Mouse (Mus musculus) neural tube, embryonic 13.5 days (tissue): ENCODE measurements around the gene Ripor1. TPM values are rescaled to one million over a fixed set of nuclear protein-coding genes. Genes with fewer than 3 reads are reported as not detected.
A peak's percentile ranks its signal among the peaks of the same experiment; 100 is the strongest.
"Not testable (repeated sequence)": the region's sequence is repeated elsewhere in the genome, so short reads cannot be mapped to it uniquely, and the experiment has no call there.

ENCODE experiments used
- ATAC-seq: fragments of 200-750 bp; cut with Nextera tagmentation; 2 replicates; pipeline ENCODE4 v1.8.0; 2017; ENCODE audit warnings: low read depth, mild to moderate bottlenecking, moderate TSS enrichment, moderate library complexity
- H3K27ac ChIP-seq: fragments of 300-500 bp; sonication (generic); replicated peaks from 2 replicates; pipeline ENCODE4 v1.5.1; 2015; ENCODE audit warnings: moderate library complexity, mild to moderate bottlenecking, inconsistent platforms
- H3K27me3 ChIP-seq: fragments of 300-500 bp; sonication (generic); 2 replicates; pipeline ENCODE4 v1.6.1; 2015; ENCODE audit warnings: mild to moderate bottlenecking, inconsistent platforms
- H3K36me3 ChIP-seq: fragments of 300-500 bp; sonication (generic); 2 replicates; pipeline ENCODE4 v1.6.1; 2015; ENCODE audit warnings: mild to moderate bottlenecking, inconsistent platforms
- H3K4me1 ChIP-seq: fragments of 300-500 bp; sonication (generic); replicated peaks from 2 replicates; pipeline ENCODE4 v1.6.1; 2015; ENCODE audit warnings: inconsistent platforms
- H3K4me2 ChIP-seq: fragments of 300-500 bp; sonication (generic); 2 replicates; pipeline ENCODE4 v1.6.1; 2015; ENCODE audit warnings: inconsistent platforms, mild to moderate bottlenecking, moderate library complexity
- H3K4me3 ChIP-seq: fragments of 300-500 bp; sonication (generic); 2 replicates; pipeline ENCODE4 v1.5.1; 2015; ENCODE audit warnings: mild to moderate bottlenecking, inconsistent platforms
- H3K9ac ChIP-seq: fragments of 300-500 bp; sonication (generic); 2 replicates; pipeline ENCODE4 v1.6.1; 2015; ENCODE audit warnings: moderate library complexity, mild to moderate bottlenecking, inconsistent platforms
- H3K9me3 ChIP-seq: fragments of 300-500 bp; sonication (generic); 2 replicates; pipeline ENCODE4 v1.6.1; 2016; ENCODE audit warnings: inconsistent platforms
- WGBS: fragments of 180-500 bp; shearing (Covaris S2); methylation state at CpG from one replicate; pipeline ENCODE4 v1.1.7; 2015; 5-methylcytosine and 5-hydroxymethylcytosine counted together
- polyA plus RNA-seq: library from polyadenylated mRNA; unstranded; fragments of >200 nt; fragmentation: Nextera tagmentation; extraction: Ambion mirVana; gene quantifications from 2 replicates; pipeline ENCODE4 v1.2.1, GENCODE M21; 2015

The Ripor1 gene
- 30.5 and 35.9 TPM in 2 replicates for polyA plus RNA-seq

DNA sequence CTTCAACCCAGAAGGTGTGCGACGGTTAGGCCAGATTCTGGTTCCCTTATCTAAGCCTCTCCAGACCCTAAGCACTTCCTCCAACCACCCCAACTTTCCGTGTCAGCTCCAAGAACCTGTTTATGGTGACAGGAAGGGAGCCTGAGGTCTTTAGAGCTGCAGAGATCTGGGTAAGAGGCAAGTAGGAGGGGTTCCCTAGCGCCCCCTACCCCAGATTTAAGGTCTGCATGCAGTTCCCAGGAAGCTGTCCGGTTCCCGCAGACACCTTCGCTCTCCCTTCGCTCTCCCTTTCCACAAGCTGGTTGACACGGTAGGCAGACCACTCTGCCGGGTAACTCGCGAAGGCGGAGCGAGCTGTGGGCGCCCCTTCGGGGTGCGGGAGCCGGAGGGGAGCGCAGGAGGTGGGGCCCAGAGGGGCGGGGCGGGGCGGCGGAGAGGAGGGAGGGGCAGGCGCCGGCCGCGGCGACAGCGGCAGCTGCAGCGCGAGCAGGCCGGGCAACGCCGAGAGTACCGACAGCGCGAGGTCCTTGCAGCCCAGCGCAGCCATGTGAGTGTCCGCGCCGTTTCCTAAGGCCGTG is at the start of gene Ripor1:
Gene Ripor1 (plus strand): TSS at position 452 of the 578 bp plus-strand sequence.
- Histone ChIP-seq H3K27ac (peak within 1 kb of the TSS; percentile 93), H3K4me2 (peak within 1 kb of the TSS; percentile 92), H3K9ac (peak within 1 kb of the TSS; percentile 97), H3K27me3 (peaks cover 4% of the 10 kb centered on the region), H3K36me3 (no peaks in the 10 kb centered on the region), H3K4me3 (peak within 1 kb of the TSS; percentile 89), H3K4me1 (peaks cover 28% of the 10 kb centered on the region), H3K9me3 (no peaks in the 10 kb centered on the region)
- ATAC-seq: peak; percentile 74
- WGBS: under 1% methylated on average over 17 of the region's 42 CpGs

DNA sequence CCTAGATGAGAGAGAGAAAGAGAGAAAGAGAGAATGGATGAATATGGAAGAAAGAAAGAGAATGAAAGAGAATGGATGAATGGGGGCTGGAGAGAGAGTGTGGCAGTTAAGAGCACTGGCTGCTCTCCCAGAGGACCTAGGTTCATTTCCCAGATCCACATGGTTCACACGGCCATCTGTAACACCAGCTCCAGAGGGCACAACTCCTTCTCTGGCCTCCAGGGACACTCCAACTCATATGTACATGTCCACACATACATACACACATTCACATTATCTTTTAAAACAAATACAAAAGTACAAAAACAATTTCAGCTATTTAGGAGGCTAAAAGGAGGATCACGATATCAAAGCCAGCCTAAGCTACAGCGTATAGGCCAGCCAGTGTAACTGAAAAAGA is 42.2 kb upstream of the Ripor1 start:
- peaks cover 27% of the 10 kb centered on the region; the same call in 1 of the 2 replicates for H3K36me3 ChIP-seq
- 89% methylated on average over 3 of the region's 3 CpGs for WGBS
- no peak overlapping the region for H3K4me3 ChIP-seq
- no peak overlapping the region for H3K4me2 ChIP-seq
- H3K9ac ChIP-seq: no peak overlapping the region
- no peak overlapping the region for H3K27ac ChIP-seq
- H3K4me1 ChIP-seq: peaks cover 45% of the 10 kb centered on the region
- no peaks in the 10 kb centered on the region for H3K9me3 ChIP-seq
- H3K27me3 ChIP-seq: no peaks in the 10 kb centered on the region
- ATAC-seq: no peak

DNA sequence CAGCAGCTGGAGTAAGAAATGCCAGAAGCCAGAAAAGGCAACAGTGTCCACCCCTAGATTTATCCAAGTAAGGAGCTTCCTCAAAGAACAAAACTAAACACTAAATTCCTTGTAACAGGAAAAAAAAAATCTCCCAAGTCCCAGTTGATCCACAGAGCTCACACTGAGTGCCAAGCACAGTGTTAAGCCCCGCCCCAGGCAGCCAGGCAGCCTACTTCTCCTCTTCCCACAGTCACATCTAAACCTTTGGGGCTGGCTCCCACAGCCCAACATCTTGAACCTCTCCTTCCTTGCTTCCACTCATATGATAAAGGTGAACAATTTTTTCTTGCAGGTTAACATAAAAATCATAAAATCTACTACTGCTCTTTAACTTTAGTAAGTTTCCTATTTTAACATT is 41.2 kb upstream of the Ripor1 start:
- Histone ChIP-seq H3K9me3 (no peaks in the 10 kb centered on the region), H3K9ac (no peak overlapping the region), H3K27me3 (no peaks in the 10 kb centered on the region), H3K4me3 (no peak overlapping the region), H3K27ac (no peak overlapping the region), H3K36me3 (peaks cover 20% of the 10 kb centered on the region; the same call in 1 of the 2 replicates), H3K4me2 (no peak overlapping the region; the same call in 1 of the 2 replicates), H3K4me1 (peaks cover 48% of the 10 kb centered on the region)
- 81% methylated on average over 1 of the region's 1 CpGs for WGBS
- ATAC-seq: no peak

DNA sequence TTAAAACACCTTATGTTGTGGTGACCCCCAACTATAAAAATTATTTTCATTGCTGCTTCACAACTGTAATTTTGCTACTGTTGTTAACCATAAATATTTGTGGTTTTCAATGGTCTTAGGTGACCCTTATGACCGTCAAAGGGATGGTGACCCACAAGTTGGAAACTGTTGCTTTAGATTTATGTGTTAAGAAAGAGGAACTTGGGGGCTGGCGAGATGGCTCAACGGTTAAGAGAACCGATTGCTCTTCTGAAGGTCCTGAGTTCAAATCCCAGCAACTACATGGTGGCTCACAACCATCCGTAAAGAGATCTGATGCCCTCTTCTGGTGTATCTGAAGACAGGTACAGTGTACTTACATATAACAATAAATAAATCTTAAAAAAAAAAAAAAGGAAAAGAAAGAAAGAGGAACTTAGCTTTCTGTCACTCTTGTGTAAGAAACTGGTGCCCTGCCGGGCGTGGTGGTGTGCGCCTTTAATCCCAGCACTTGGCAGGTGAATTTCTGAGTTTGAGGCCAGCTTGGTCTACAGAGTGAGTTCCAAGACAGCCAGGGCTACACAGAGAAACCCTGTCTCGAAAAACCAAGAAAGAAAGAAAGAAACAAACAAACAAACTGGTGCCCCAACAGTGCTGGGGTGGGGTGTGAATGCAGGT is 40.4 kb upstream of the Ripor1 start:
- Histone ChIP-seq H3K27ac (peak overlapping the region; percentile 88), H3K4me2 (peak overlapping the region; percentile 93), H3K4me1 (peaks cover 48% of the 10 kb centered on the region), H3K9ac (peak overlapping the region; percentile 93), H3K4me3 (peak overlapping the region; percentile 80), H3K36me3 (peaks cover 13% of the 10 kb centered on the region; the same call in 1 of the 2 replicates)
- WGBS: 88% methylated on average over 9 of the region's 9 CpGs
- H3K27me3 ChIP-seq, H3K9me3 ChIP-seq, ATAC-seq: not testable (repeated sequence)

DNA sequence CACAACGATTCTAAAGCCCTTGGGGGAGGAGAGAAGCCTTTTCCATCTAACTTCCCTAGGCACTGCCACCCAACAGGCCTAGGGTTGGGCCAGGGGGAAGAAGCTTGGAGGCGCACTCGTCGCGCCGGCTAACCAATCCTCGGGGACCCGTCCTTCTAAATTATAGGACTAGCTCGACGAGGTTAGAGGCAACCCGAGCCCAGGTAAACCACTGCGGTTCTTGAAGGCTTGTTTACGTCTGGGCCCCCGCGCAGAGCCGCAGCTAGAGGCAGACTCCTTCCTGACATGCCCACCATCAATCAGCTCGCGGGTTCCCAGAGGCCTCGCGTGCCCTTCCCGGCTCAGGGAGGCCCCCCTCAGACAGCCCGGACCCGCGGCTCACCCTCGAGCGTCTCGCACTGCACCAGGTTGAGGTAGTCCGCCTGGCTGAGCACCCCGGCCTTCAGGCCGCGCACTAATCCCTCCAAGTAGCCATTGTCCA is 39.6 kb upstream of the Ripor1 start:
- peaks cover 48% of the 10 kb centered on the region for H3K4me1 ChIP-seq
- peak overlapping the region; percentile 93 for H3K4me2 ChIP-seq
- WGBS: under 1% methylated on average over 31 of the region's 31 CpGs
- H3K9ac ChIP-seq: peak overlapping the region; percentile 93
- H3K27ac ChIP-seq: peak overlapping the region; percentile 88
- no peaks in the 10 kb centered on the region for H3K9me3 ChIP-seq
- H3K36me3 ChIP-seq: peaks cover 7% of the 10 kb centered on the region; the same call in 1 of the 2 replicates
- H3K4me3 ChIP-seq: peak overlapping the region; percentile 80
- H3K27me3 ChIP-seq: no peaks in the 10 kb centered on the region
- ATAC-seq: peak; percentile 84

DNA sequence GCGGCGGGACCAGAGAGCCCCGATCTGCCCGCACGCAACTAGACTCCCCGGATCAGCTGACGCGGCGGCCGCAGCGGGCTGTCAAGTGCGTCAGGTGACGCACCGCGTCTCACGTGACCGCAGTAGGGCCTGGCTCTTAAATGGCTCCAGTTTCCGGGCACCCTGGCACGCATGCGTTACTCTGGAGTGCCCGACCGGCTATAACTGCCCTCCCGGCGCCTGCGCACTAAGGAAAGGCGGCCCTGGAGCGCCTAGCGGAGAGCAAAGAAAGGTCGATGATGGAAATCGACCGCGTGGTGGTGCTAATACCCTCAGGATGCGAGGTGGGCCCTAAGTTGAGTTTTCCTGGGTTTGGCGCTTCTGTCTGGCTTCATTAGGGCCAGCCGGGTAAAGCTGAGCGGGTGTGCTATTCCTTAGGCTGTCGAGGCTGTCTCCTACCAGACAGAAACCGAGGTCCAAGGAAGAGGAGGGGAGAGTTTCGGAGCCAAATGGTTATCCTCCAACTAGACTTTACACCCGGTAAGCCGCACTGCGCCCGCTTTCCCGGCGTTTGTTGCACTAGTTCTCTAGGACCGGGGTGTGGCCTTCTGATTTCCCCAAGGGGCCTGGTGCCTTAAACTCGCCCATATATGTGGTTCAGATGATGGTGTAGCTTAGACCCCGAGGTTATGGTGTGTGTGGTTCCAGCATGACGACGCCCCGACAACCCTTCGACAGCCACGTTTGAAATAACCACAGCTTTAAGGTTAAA is 38.9 kb upstream of the Ripor1 start, which contains the start of gene Atp6v0d1:
Gene Atp6v0d1 (minus strand): TSS at position 96 of the 751 bp plus-strand sequence.
- Histone ChIP-seq H3K9ac (peak within 1 kb of the TSS; percentile 93), H3K4me2 (peak within 1 kb of the TSS; percentile 93), H3K4me3 (peak within 1 kb of the TSS; percentile 80), H3K4me1 (peaks cover 48% of the 10 kb centered on the region), H3K9me3 (no peaks in the 10 kb centered on the region), H3K27ac (peak within 1 kb of the TSS; percentile 88), H3K27me3 (no peaks in the 10 kb centered on the region), H3K36me3 (peaks cover 6% of the 10 kb centered on the region; the same call in 1 of the 2 replicates)
- 4% methylated on average over 53 of the region's 53 CpGs for WGBS
- peak; percentile 99 for ATAC-seq

DNA sequence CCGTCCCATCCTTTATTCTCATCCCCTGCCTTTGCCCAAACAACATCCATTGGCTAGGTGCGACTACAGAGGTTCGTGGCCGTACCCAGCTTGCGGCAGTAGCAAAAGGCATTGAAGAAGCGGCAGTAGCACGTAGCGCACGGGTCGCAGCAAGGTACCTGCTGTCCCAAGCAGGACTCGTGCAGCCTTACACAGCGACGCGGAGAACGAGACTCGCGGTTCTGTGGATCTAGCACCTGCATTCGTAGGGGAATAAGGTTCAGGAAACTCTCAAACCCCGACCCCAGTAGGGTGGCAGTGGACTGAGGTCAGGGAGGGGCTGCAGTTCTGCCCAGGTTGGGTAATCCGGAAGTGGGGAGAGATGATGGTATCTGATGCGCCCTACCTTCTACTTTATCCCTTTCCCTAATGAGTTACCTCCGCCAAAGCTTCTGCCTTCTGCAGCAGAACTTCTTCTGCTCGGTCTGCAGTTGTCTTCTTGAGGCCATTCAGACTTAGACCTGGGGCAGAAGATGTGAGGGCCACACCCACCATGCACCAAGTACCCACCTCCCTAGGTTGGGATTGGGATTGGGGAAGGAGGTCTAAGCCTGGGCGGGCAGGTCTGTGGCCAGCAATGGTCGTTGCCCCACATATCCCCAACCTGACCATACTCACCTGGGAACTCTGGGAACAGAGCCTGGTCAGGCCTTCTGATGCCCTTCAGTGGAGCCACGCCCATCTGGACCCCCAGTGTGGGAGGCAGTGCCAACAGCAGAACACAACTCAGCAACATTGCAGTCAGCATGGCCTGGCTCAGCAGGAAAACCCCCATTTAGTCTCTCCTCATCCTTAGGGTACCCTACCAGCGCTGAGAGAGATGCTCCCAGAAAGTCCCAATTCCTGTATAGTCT is 38.1 kb upstream of the Ripor1 start:
- peak overlapping the region; percentile 80 for H3K4me3 ChIP-seq
- peaks cover 5% of the 10 kb centered on the region; the same call in 1 of the 2 replicates for H3K36me3 ChIP-seq
- H3K27me3 ChIP-seq: no peaks in the 10 kb centered on the region
- H3K9ac ChIP-seq: peak overlapping the region; percentile 75
- WGBS: 33% methylated on average over 27 of the region's 27 CpGs
- H3K9me3 ChIP-seq: no peaks in the 10 kb centered on the region
- peak overlapping the region; percentile 88 for H3K27ac ChIP-seq
- ATAC-seq: peak; percentile 28
- H3K4me2 ChIP-seq: peak overlapping the region; percentile 93
- H3K4me1 ChIP-seq: peaks cover 48% of the 10 kb centered on the region

DNA sequence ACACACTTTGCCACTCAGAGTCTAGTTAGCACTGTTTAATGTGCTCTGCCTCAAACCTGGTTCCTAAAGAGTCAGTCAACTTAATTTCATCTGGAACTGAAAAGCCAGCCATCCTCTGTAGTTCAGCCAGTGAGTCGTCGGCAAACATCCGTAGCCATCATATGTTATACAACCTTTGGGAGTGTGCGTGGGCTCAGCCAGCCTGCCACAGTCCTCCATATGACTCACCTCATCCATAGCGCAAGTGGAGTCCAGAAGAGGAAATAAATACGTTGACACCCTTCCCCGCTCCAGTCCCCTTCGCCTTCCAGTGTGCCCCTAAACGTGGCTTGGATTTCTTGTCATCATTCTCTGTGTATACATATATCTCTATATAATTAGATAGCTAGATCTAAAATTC is 33.2 kb upstream of the Ripor1 start:
- ATAC-seq: no peak
- Histone ChIP-seq H3K4me3 (no peak overlapping the region), H3K9me3 (no peaks in the 10 kb centered on the region), H3K9ac (no peak overlapping the region), H3K27me3 (no peaks in the 10 kb centered on the region), H3K36me3 (no peaks in the 10 kb centered on the region), H3K4me1 (peaks cover 12% of the 10 kb centered on the region), H3K4me2 (no peak overlapping the region), H3K27ac (no peak overlapping the region)
- WGBS: 90% methylated on average over 9 of the region's 9 CpGs

DNA sequence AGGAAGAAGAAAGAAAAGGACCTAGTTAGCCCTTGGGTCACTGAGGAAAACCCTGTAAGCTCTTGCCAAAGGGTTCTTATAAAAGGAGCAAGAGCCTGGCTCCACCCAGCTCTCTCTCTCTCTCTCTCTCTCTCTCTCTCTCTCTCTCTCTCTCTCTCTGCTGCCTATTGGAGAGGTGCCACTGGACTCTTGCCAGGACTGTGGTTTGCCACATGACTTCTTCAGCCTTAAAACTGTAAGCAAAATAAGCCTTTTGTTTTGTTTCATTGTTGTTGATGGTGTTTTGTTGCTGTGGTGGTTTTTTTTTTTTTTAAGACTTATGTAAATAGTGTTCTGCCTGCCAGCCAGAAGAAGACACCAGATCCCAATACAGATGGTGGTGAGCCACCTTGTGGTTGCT is 31.6 kb upstream of the Ripor1 start:
- H3K36me3 ChIP-seq: no peaks in the 10 kb centered on the region
- no peak overlapping the region for H3K4me2 ChIP-seq
- ATAC-seq: no peak
- H3K27me3 ChIP-seq: no peaks in the 10 kb centered on the region
- H3K4me1 ChIP-seq: no peaks in the 10 kb centered on the region
- H3K9me3 ChIP-seq: no peaks in the 10 kb centered on the region
- H3K4me3 ChIP-seq: no peak overlapping the region
- no peak overlapping the region for H3K27ac ChIP-seq
- no peak overlapping the region for H3K9ac ChIP-seq

DNA sequence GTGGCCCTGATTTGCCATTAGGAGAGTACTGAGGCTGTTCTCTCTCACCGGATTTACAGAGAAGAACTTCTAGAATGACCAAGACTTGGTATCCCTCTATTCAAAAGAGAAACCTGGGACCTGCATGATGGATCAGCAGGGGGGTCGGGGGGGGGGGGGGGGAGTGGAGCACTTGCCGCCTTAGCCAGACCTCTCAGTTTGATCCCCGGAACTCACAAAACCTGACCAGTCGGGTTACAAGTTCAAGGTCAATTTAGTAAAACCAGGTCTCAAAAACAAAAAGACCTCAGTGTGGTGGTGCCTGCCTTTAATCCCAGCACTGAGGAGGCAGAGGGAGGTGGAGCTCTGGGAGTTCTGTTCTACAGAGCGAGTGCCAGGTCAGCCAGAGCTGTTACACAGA is 30.3 kb upstream of the Ripor1 start:
- Histone ChIP-seq H3K4me2 (no peak overlapping the region), H3K4me3 (no peak overlapping the region), H3K27ac (no peak overlapping the region), H3K36me3 (no peaks in the 10 kb centered on the region), H3K4me1 (no peaks in the 10 kb centered on the region), H3K9ac (no peak overlapping the region), H3K9me3 (no peaks in the 10 kb centered on the region), H3K27me3 (no peaks in the 10 kb centered on the region)
- WGBS: 54% methylated on average over 5 of the region's 6 CpGs
- no peak for ATAC-seq

DNA sequence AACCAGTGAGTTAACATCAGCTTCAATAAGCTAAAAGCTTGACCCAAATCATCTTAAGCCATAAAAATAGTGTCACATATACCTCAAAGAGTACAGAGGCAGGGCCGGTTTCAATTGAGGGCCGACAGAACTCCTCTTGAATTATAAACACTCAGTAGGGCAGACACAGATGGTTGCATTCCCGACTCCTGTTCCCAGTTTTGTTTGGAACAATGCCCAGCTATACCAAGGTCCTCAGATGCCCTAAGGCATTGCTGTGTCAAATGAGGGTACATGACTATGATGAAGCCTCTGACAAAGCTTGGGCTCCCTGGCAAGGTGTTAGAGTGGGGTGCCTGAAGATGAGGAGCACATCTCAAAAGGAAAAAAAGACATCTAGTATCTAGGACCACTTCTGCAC is 29.5 kb upstream of the Ripor1 start:
- Histone ChIP-seq H3K9me3 (no peaks in the 10 kb centered on the region), H3K4me1 (no peaks in the 10 kb centered on the region), H3K27ac (no peak overlapping the region), H3K4me2 (no peak overlapping the region), H3K9ac (no peak overlapping the region), H3K4me3 (no peak overlapping the region), H3K36me3 (no peaks in the 10 kb centered on the region), H3K27me3 (no peaks in the 10 kb centered on the region)
- 50% methylated on average over 3 of the region's 3 CpGs for WGBS
- ATAC-seq: no peak
